Mouse (Mus musculus) T-cell, adult 2 months (primary cell): Measurements from ENCODE around the gene Tha1.

Source experiments
- DNase-seq: peaks from one replicate; pipeline ENCODE4 v3.0.0; 2022; ENCODE audit warnings: low spot score

Gene Tha1

GRCm38 (mm10) chr11:117872861-117873608, at the start of gene Tha1:
Tha1 (minus strand) TSS chr11:117873481.
- DNase-seq = peak; percentile 44

- DNase-seq = no peak
Measured at GRCm38 (mm10) chr11:117919211-117919610, 45.9 kb upstream of the Tha1 start.

DNA sequence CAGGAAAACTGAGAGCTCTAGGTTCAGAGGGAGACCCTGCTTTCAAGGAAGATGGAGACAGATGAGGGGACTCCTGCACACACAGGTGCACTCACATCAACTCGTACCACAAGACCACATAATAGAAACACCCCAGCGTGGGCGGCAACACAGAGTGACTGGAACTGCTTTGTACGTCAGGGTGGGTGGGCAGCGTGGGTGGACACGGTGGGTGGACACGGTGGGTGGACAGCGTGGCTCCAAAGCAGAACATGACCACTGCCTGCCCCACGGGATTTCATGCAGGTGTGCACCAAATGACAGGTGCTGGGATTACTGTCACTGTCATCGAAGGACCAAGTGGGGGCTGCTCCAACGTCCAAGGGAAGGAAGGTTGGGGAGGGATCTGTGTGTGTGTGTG, 45.3 kb upstream of the Tha1 start:
- no peak for DNase-seq

- no peak for DNase-seq
Measured at GRCm38 (mm10) chr11:117915837-117916236, 42.6 kb upstream of the Tha1 start.

DNA sequence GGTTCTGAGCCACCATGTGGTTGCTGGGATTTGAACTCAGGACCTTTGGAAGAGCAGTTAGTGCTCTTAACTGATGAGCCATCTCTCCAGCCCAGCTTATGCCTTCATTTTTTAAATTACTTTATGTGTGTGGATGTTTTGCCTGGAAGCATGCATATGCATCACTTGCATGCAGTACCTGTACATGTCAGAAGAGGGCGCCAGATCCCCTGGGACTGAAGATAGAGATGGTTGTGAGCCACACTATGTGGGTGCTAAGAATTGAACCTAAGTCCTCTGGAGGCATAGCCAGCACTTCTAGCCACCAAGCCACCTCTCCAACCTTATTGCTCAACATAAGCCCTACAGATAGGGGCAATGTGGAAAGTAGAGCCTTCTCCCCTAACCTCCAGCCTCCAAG, 42.1 kb upstream of the Tha1 start:
- peak; percentile 29 for DNase-seq

GRCm38 (mm10) chr11:117914531-117914930, 41.2 kb upstream of the Tha1 start:
- DNase-seq = peak; percentile 35

GRCm38 (mm10) chr11:117912684-117913352, 39.5 kb upstream of the Tha1 start:
- peak; percentile 71 for DNase-seq

- peak; percentile 12 for DNase-seq
Measured at GRCm38 (mm10) chr11:117909337-117909736, 36.1 kb upstream of the Tha1 start.

DNA sequence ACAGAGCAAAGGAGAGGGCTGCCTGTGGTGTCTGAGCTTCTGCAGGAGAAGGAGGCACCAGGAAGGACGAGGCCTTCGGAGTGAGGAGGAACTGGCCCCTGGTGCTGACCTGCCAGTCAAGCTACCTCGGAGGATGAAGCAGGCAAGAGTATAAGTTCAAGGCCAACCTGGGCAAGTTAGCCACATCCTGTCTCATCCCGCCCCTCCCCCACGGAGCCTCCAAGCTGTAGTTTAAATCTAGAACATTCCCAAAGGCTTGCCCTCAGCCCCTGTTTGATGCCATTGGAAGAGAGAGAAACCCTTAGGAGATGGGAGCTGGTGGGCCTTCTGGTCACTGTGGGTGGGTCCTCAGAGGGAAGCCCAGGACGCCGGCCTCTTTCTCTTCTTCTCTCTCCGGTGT, 31.2 kb upstream of the Tha1 start:
- DNase-seq = no peak

- no peak for DNase-seq
Measured at GRCm38 (mm10) chr11:117902282-117902681, 29.0 kb upstream of the Tha1 start.

DNA sequence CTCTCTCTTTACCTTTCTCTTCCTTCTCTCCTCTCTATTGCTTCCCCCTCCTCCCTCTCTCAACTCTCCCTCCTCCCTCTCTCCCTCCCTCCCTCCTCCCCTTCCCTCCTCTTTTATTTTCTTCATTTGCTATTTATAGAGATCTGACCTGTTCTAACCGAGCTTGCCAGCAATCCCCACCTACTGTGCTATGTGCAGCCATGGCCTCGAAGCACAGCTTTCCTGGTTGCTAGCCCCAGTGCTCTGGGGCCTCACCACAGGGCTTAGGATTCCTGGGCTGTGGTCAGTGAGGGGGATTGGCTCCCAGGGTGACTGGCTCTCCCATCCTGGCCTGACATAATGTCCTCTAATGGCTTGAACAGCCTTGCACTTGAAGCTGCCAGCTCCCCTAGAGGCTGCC, 23.3 kb upstream of the Tha1 start:
- no peak for DNase-seq

GRCm38 (mm10) chr11:117894676-117895075, 21.4 kb upstream of the Tha1 start:
- no peak for DNase-seq

DNA sequence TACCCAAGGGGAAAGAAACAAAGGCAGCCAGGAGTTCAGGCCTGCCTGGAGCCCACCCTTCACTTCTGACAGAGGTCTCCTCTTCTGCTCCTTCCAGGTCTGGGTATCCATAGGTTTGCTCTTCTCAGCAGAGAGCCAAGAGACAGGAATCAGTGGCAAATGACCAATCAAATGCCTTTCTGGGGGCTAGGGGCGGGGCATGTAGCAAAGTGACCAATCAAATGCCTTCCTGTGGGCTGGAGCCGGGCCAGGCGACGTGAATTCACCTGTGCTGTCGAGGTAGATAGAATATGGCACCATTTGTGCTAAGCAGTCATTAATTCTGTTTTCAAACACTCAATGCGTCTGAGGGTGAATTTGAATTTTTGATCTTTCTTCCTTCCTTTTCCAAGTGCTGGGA, 18.9 kb upstream of the Tha1 start:
- peak; percentile 71 for DNase-seq

DNA sequence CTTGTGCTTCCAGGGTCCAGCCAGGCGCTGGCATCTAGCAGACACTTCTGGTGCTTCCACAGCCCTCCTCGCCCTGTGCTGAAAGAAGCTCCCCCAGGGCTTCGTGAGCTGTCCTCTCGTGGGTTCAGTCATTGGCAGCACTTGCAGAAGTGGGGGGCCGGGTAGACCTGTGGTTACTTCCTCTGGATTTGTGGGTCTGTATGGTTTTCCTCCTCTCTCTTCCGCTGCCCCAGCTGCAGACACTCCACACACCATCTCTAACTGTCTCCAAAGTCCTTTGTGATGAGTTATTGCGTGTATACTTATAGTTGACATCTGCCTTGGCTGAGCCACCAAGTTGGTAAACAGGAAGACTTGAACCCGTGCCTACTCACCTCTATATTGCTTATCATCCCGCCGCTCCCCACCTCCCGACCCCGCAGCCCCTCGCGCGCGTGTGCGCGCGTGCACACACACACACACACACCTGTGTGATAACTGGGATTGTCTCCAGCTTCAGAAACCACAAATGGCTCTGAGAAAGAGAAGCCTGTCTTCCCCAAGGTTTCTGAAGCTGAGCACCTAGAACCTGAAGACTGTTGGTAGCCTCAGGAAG, 18.4 kb upstream of the Tha1 start:
- peak; percentile 24 for DNase-seq

DNA sequence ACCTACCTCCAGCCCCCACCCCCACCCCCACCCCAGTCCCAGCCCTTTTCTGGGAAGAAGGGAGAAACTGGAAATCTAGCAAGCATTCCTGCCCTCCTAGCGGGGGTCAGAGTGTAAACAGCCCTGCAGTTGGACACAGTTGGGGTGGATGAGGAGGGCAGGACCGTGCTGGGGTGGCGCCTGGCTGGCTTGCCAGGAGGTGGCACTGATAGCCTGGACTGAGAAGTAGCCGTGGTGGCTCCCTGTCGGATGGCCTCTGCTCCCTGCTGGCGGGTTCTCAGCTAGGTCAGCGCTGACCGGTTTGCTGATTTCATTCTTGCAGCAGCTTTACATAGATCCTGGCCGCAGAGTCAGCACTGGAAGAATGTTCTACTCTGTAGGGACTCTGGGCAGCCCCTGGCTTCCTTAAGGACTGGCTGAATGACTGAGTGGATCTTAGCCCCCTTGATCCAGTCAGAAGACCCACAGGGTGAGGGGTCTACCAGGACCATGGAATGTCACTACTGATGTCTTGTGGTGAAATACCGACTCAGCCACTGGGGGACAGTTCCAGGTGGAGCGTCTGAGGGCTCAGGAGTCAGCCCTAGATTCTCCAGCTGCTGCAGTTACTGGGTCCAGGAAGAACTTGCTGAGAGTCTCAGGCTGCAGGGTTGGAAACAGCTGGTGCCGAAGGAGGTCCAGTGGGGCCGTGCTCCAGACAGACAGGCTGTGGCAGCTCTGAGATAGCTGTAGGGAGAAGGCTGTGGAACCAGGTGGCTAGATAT, 17.4 kb upstream of the Tha1 start:
- DNase-seq = no peak

DNA sequence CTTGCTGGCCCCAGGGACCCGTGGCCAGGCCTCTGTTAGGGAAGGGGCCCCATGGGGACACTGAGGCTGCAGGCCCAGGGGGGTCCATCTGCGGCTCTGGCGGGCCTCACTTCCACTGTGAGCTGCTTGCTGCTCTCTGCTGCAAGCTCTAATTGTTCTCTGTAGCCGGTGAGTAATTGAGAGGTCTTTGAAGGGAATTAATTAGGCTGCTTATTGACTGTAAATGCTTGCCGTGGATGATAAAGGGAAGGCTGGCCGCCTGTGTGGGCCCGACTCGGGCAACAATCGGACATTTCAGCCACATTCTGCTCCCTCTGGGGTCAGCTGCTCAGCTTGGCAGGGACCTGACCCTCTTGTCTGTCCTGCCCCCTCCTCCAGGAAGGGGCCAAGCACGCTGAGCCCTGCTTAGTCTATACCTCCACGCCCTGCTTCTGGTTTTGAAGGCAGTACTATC, 16.6 kb upstream of the Tha1 start:
- no peak for DNase-seq

DNA sequence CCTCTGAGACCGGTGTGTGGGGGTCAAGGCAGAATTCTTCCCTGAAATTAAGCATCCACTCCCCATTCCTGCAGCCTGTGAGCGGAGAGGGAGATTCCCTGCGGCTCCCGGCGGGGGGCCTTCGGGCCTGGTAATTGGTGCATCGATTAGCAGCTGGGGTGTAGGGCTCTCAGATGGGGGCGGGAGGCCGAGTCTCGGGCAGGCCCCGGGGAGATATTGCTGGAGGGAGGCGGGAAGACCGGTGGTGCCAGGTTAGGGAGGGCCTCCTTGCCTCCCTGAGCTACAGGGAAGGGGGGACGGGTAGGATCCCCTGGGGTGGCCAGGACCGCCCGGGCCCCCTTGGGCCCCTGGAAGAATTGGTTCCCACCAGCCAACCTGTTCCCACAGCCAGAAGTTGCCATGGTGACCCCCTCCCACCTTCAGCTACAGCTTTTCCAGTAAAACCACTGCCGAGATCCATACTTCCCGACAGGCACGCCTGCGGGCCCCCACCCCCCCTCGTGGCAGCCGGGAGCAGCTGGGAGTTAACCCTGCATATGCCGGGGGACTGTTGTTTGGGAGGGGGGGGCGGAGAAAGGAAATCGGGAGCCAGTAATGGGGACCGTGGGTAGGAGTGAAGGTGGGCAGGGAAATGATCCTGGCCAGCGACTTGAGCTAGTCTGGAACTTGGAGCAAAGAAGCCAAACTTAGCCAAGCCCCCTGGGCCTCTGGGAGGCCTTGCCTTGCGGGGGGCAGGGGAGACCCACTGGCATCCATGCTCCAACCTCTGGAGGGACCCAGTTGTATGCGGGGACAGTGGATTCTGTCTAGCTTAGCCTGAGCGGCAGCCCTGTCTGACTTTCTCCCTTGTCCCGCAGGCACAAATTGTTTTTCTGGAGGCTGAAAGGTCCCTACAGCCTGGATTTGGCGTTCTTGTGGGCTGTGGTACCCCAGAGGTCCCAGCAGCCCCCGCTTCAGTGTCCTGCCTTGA, 15.9 kb upstream of the Tha1 start:
- DNase-seq = no peak

- DNase-seq = no peak
Measured at GRCm38 (mm10) chr11:117888168-117888852, 15.0 kb upstream of the Tha1 start.

- no peak for DNase-seq
Measured at GRCm38 (mm10) chr11:117886000-117886399, 12.7 kb upstream of the Tha1 start.

DNA sequence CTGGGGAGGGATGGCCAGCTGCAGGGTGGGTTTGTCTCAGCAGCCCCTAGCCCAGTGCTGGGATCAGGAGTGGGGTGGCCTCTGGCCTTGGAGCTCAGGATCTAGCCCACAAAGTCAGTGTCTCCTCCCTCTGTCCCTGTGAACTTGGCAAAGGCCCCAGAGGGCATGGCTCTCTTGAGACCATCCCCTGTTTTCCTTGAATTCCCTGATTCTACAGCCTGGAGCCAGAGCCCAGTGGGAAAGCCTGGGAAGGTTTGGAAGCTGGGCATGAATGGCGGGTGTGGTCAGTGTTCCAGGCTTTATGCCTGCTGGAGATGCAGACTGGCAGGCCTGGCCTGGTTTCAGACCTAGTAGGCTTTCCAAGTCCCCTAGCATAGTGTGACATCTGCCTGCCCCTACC, 8.9 kb upstream of the Tha1 start:
- no peak for DNase-seq

GRCm38 (mm10) chr11:117881787-117882186, 8.5 kb upstream of the Tha1 start:
- DNase-seq = peak; percentile 28
